Mouse (Mus musculus) hindbrain, embryonic 11.5 days (tissue): Measurements from ENCODE around the gene Rmdn2. TPM values are rescaled to one million over a fixed set of nuclear protein-coding genes. Genes with fewer than 3 reads are reported as not detected.

Experiments used
- ATAC-seq: fragments of 200-750 bp; cut with Nextera tagmentation; 2 replicates; pipeline ENCODE4 v1.8.0; 2017; ENCODE audit warnings: mild to moderate bottlenecking, moderate TSS enrichment, moderate library complexity; ENCODE audit not compliant: low FRiP score
- DNase-seq: peaks from one replicate; pipeline ENCODE4 v3.0.0-alpha.2; 2015; ENCODE audit warnings: low spot score
- H3K27ac ChIP-seq: fragments of 300-500 bp; sonication (generic); 2 replicates; pipeline ENCODE4 v1.5.1; 2014; ENCODE audit warnings: mild to moderate bottlenecking, low read depth, low read length
- H3K27me3 ChIP-seq: fragments of 300-500 bp; sonication (generic); 2 replicates; pipeline ENCODE4 v1.6.1; 2014; ENCODE audit warnings: mild to moderate bottlenecking, low read length, moderate library complexity, mixed read lengths; ENCODE audit not compliant: control insufficient read depth, insufficient read depth
- H3K36me3 ChIP-seq: fragments of 300-500 bp; sonication (generic); 2 replicates; pipeline ENCODE4 v1.6.1; 2014; ENCODE audit warnings: mild to moderate bottlenecking, low read length, moderate library complexity, mixed read lengths; ENCODE audit not compliant: control insufficient read depth, insufficient read depth
- H3K4me1 ChIP-seq: fragments of 300-500 bp; sonication (generic); replicated peaks from 2 replicates; pipeline ENCODE4 v1.6.1; 2014; ENCODE audit warnings: low read length, mixed read lengths; ENCODE audit not compliant: control insufficient read depth, insufficient read depth
- H3K4me2 ChIP-seq: fragments of 300-500 bp; sonication (generic); replicated peaks from 2 replicates; pipeline ENCODE4 v1.6.1; 2014; ENCODE audit warnings: mild to moderate bottlenecking, low read depth, low read length
- H3K4me3 ChIP-seq: fragments of 300-500 bp; sonication (generic); 2 replicates; pipeline ENCODE4 v1.5.1; 2014; ENCODE audit warnings: low read depth, low read length
- H3K9ac ChIP-seq: fragments of 300-500 bp; sonication (generic); 2 replicates; pipeline ENCODE4 v1.6.1; 2014; ENCODE audit warnings: low read depth, low read length
- H3K9me3 ChIP-seq: fragments of 300-500 bp; sonication (generic); 2 replicates; pipeline ENCODE4 v1.6.1; 2016; ENCODE audit warnings: low read length; ENCODE audit not compliant: control insufficient read depth
- WGBS: fragments of 180-500 bp; shearing (Covaris S2); extraction: QIAGEN DNeasy Blood & Tissue Kit; methylation state at CpG from one replicate; pipeline ENCODE4 v1.1.7; 2014; 5-methylcytosine and 5-hydroxymethylcytosine counted together
- polyA plus RNA-seq: library from polyadenylated mRNA; unstranded; fragments of >200 nt; fragmentation: Nextera tagmentation; extraction: Ambion mirVana; gene quantifications from 2 replicates; pipeline ENCODE4 v1.2.1, GENCODE M21; 2014

Rmdn2 gene
- polyA plus RNA-seq, 1 experiment from 2014 or later = 7.9 TPM

DNA sequence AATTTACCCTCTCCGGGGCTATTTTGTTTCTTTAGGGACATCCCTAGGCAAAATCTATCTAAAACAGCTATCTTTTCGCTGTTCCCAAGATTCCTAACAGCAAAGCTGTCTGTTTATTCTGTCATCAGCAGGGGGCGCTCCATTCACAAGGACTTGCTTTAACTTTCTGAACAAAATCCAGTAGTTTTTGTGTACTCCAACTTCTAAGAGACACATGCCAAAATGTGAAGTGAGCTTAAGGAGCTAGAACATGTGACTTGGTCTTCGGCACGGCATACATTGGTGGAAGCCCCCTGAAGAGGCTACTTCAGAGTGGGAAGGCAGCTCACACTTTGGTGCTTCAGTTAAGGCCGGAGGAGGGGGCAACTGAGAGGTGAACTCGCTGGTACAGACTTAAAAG is 49.7 kb downstream of the Rmdn2 start:
- no peak for ATAC-seq
- 43% methylated on average over 7 of the region's 7 CpGs for WGBS
- Histone ChIP-seq H3K4me2 (no peak overlapping the region), H3K4me1 (no peaks in the 10 kb centered on the region), H3K9ac (no peak overlapping the region), H3K9me3 (no peaks in the 10 kb centered on the region), H3K27me3 (no peaks in the 10 kb centered on the region), H3K36me3 (no peaks in the 10 kb centered on the region), H3K4me3 (no peak overlapping the region), H3K27ac (no peak overlapping the region)
- DNase-seq = peak; percentile 85

DNA sequence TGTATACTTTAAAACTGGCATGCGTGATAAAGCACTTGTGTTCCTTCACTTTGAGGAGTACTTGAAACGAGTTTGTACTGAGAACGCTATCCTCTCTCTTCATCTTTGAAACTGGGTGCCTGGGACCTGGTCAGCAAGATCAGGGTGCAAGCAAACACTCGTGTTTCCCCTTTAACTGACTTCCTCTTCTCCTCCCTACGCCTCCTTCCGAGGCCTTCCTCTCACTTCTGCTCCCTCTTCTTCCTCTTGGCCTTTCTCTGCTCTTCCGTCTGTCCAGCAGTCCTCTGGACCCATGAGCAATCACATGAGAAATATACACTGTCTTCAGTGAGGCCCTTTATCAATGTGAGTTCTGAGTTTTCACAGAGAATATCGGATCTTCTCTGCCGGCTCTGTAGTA is 50.2 kb downstream of the Rmdn2 start:
- Histone ChIP-seq H3K27me3 (no peaks in the 10 kb centered on the region), H3K27ac (no peak overlapping the region), H3K4me2 (no peak overlapping the region), H3K36me3 (no peaks in the 10 kb centered on the region), H3K9ac (no peak overlapping the region), H3K4me3 (no peak overlapping the region), H3K9me3 (no peaks in the 10 kb centered on the region), H3K4me1 (no peaks in the 10 kb centered on the region)
- no peak for ATAC-seq
- WGBS = 84% methylated on average over 9 of the region's 9 CpGs
- DNase-seq = no peak

GRCm38 (mm10) chr17:79663393-79664105 is 51.9 kb downstream of the Rmdn2 start:
- 25% methylated on average over 3 of the region's 3 CpGs for WGBS
- ATAC-seq = no peak
- Histone ChIP-seq H3K4me3 (no peak overlapping the region), H3K4me1 (no peaks in the 10 kb centered on the region), H3K27me3 (no peaks in the 10 kb centered on the region), H3K9me3 (no peaks in the 10 kb centered on the region), H3K4me2 (no peak overlapping the region), H3K9ac (no peak overlapping the region), H3K27ac (no peak overlapping the region), H3K36me3 (no peaks in the 10 kb centered on the region)
- peak; percentile 67 for DNase-seq

GRCm38 (mm10) chr17:79664106-79664417 is 52.4 kb downstream of the Rmdn2 start:
- Histone ChIP-seq H3K9me3 (no peaks in the 10 kb centered on the region), H3K27me3 (no peaks in the 10 kb centered on the region), H3K27ac (no peak overlapping the region), H3K4me1 (no peaks in the 10 kb centered on the region), H3K9ac (no peak overlapping the region), H3K4me3 (no peak overlapping the region), H3K36me3 (no peaks in the 10 kb centered on the region), H3K4me2 (no peak overlapping the region)
- DNase-seq (no peak), ATAC-seq (no peak)
- 98% methylated on average over 2 of the region's 2 CpGs for WGBS

- DNase-seq (no peak), ATAC-seq (no peak)
- no peak overlapping the region for H3K4me2 ChIP-seq
- no peak overlapping the region for H3K27ac ChIP-seq
- no peaks in the 10 kb centered on the region for H3K27me3 ChIP-seq
- H3K9me3 ChIP-seq = no peaks in the 10 kb centered on the region
- H3K4me3 ChIP-seq = no peak overlapping the region
- H3K36me3 ChIP-seq = no peaks in the 10 kb centered on the region
- no peaks in the 10 kb centered on the region for H3K4me1 ChIP-seq
- H3K9ac ChIP-seq = no peak overlapping the region
- 66% methylated on average over 2 of the region's 2 CpGs for WGBS
These were observed 59.2 kb downstream of the Rmdn2 start for GRCm38 (mm10) chr17:79670837-79671236.

DNA sequence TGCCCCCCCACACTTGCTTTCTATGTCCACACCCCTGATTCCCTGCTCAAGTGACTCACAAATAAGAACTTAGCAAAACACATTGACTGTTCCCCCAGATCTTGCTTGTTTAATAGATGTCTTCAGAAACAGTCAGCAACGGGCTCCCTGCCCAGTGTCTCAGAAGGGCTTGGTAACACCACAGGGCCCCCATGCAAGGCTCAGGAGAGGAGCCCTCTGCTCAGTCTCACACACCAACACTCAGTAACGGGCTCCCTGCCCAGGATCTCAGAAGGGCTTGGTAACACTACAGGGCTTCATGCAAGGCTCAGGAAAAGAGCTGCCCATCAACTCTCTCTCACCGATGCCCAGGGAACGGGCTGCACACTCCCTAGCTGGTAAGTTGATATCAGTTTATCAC is 83.4 kb downstream of the Rmdn2 start:
- no peak for DNase-seq

DNA sequence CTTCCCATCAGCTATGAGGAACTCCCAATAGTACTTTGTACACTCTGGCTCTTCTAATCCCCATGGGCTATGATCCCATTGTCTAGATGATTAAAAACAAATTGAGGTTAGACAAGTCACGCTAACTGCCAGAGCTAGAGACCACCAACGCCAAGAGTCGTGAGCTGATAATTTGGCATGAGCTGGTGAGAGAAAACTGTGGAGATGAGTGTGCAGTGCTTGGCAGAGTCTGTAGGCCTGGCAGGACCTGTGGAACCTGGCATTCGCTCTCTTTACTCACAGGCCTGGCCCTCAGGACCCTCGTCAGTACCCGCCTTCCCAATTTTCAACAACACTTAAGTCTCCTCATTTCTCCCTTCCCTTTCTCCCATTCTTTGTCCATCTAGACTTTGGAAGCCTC is 83.9 kb downstream of the Rmdn2 start:
- DNase-seq (no peak), ATAC-seq (no peak)
- H3K36me3 ChIP-seq = no peaks in the 10 kb centered on the region
- no peaks in the 10 kb centered on the region for H3K27me3 ChIP-seq
- H3K9ac ChIP-seq = no peak overlapping the region
- WGBS = 91% methylated on average over 6 of the region's 6 CpGs
- H3K4me3 ChIP-seq = no peak overlapping the region
- no peak overlapping the region for H3K4me2 ChIP-seq
- no peaks in the 10 kb centered on the region for H3K4me1 ChIP-seq
- H3K27ac ChIP-seq = no peak overlapping the region
- no peaks in the 10 kb centered on the region for H3K9me3 ChIP-seq

More for the DNA sequence above, 83.4 kb downstream of the Rmdn2 start:
- Histone ChIP-seq H3K27ac (no peak overlapping the region), H3K36me3 (no peaks in the 10 kb centered on the region), H3K9me3 (no peaks in the 10 kb centered on the region), H3K4me3 (no peak overlapping the region), H3K4me1 (no peaks in the 10 kb centered on the region), H3K4me2 (no peak overlapping the region), H3K27me3 (no peaks in the 10 kb centered on the region), H3K9ac (no peak overlapping the region)
- WGBS = 86% methylated on average over 4 of the region's 4 CpGs
- ATAC-seq = no peak

DNA sequence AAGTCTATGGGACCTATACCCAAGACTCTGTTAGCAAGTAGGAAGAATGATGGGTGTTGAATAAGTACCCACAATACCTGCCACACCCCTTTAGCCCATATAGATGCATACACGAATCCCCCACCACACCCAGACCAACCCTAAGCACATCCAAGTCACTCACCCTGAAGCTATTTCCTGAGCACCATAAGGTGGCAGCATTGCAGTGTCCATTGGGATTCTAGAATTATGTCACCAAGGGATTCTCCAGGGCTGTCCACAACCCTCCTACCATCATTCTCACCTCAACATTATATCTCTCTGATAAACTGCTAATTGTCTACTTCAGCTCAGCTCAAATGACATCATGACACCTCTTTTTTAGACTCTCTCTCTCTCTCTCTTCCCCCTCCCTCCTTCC is 87.5 kb downstream of the Rmdn2 start:
- Histone ChIP-seq H3K27me3 (no peaks in the 10 kb centered on the region), H3K36me3 (no peaks in the 10 kb centered on the region), H3K9me3 (no peaks in the 10 kb centered on the region), H3K27ac (no peak overlapping the region), H3K4me1 (no peaks in the 10 kb centered on the region), H3K4me2 (no peak overlapping the region), H3K4me3 (no peak overlapping the region), H3K9ac (no peak overlapping the region)
- DNase-seq (no peak), ATAC-seq (no peak)
- WGBS = 50% methylated on average over 1 of the region's 1 CpGs

- Histone ChIP-seq H3K27me3 (no peaks in the 10 kb centered on the region), H3K9me3 (no peaks in the 10 kb centered on the region), H3K4me1 (no peaks in the 10 kb centered on the region), H3K9ac (no peak overlapping the region), H3K36me3 (no peaks in the 10 kb centered on the region), H3K4me3 (no peak overlapping the region), H3K27ac (no peak overlapping the region), H3K4me2 (no peak overlapping the region)
- no peak for DNase-seq
- ATAC-seq = no peak
- 92% methylated on average over 5 of the region's 5 CpGs for WGBS
These were observed 89.2 kb downstream of the Rmdn2 start for GRCm38 (mm10) chr17:79700871-79701270.
